Mouse (Mus musculus) v-Abl transformed pro-B cells (cell line): ENCODE measurements around the gene Mid1.

Experiments
- in situ Hi-C, 2 experiments: fragments of 400-800 bp; cut with MboI; formaldehyde crosslinking; loops; one replicate each; pipeline ENCODE4 v1.15.1; 2025; ENCODE audit not compliant: unreplicated experiment in 2 of 2

Mid1 gene

GRCm38 (mm10) chrX:169807744-169808143, 122.7 kb downstream of the Mid1 start:
- in situ Hi-C loops: no loop called here

GRCm38 (mm10) chrX:169811318-169811717, 126.3 kb downstream of the Mid1 start:
- in situ Hi-C loops: no loop called here

- in situ Hi-C loops: no loop called here
Measured at GRCm38 (mm10) chrX:169811783-169812182, 126.8 kb downstream of the Mid1 start.

DNA sequence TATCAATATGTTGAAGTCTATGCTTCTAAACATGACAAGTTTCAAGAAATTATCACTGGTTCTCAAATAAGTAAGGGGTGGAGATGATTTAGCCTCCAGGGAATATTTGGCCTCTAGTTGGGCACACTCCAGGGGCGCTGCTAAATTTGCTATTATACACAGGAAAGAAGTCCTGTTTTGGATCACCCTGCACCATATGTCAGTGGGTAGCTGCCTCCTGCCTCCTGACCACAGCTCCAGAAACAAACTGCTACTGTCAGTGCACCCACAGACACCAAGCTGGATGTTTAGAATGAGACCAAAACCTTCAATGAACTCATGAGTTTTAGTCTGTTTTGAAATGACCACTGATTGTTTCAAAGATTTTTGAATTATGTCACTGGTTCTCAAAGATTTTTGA, 128.7 kb downstream of the Mid1 start:
- in situ Hi-C loops: no loop called here

DNA sequence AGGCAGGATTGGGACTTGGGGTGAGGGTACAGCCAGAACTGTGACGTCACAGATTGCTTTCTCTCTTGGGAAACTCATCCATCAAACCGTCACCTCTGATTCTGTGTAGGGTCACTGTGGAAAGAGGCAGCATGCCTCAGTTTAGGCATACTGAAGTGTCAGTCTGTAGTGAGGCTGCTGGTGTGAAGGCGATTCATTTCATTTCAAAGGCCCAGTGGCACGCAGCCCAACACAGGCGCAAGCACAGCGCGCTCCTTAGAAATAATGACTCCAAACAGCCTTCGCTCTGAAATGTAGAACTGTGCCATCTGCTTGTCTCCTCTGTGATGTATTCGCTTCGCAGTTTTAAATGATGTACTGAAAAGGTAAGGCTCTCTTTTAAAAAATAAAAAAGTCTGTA, 141.9 kb downstream of the Mid1 start:
- in situ Hi-C loops: no loop called here

DNA sequence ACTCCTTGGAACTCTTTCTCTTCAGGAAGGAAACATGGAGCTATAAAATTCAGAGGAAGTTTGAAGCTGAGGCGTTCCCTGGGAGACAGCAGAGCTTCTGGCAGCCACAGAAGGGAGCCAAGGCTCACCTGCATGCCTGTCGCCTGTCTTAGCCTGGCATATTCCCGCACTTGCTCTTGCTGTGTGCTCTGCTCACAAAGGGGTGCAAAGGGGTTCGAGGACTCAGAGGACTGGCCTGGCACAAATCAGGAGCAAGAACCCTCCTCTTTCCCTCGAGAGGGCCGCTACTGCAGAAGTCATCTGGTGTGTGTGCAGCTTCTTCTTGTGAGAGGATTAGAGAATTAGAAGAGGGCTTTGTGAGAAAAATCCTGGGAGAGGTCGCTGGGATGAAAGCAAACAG, 142.7 kb downstream of the Mid1 start:
- in situ Hi-C loops: no loop called here

- in situ Hi-C loops: no loop called here
Measured at GRCm38 (mm10) chrX:169828136-169828535, 143.1 kb downstream of the Mid1 start.

- in situ Hi-C loops: no loop called here
Measured at GRCm38 (mm10) chrX:169830052-169830451, 145.1 kb downstream of the Mid1 start.

- in situ Hi-C loops: no loop called here
Measured at GRCm38 (mm10) chrX:169837947-169838649, 153.1 kb downstream of the Mid1 start.

DNA sequence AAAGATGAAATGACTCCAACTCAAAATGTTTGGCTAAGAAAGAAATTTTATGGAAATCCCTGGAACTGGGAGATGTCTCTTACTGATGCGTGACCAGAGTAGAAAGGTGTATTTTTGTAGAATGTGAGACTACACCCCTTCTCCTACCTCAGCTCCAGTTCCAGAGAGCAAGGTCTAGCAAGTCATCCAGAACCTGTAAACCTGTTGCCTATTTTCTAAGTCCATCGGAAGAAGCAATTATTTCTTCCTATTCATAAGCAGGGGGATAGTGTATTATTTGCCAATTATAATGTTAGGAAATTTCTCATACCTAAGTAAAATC, 153.6 kb downstream of the Mid1 start:
- in situ Hi-C loops: no loop called here

DNA sequence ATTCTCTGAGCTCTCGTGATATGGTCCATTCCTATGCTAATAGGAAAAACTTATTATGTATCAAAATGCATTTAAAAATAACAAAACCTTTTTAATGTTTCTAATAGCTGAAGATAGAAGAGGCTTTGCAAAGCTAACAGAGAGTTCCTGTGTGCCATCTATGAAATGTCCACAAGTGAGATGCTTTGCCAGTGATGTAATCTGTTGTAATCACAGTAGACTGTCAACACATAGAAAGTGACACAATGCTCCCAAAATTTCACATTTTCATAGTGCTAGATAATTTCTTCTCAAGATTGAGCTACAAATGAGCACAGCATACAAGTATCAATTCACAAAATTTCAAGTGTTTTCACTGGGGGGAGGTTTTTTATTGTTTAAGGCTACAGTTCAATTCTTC, 158.3 kb downstream of the Mid1 start:
- in situ Hi-C loops: no loop called here

DNA sequence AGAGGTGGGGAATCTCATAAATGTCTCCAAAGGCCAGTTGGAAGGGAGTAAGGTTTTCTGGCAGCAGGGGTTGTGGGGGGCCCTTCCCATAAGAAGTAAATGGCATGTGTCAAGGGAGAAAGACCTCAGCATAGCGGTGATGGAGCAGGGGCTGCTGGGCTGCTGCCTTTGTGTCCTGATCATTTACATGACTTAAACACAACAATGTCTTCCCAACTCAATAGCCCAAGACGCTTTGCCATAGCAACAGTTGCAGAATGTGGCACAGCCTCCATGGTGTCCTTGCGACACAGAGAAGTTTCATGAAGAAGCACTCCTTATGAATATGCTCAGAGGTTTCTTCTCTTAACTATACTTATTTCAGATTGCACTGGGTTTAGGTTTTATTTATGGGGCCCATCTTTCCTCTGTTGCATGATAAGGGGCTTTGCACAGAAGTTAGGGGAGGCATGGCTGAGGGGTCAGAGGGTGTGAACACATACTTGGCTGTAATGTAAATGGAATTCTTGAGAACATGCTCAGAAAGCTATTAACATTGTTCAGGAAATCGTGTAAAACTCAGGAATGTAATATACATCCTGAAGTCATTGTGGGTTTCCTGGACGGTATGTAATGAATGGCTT, 159.3 kb downstream of the Mid1 start:
- in situ Hi-C loops: no loop called here

- in situ Hi-C loops: no loop called here
Measured at GRCm38 (mm10) chrX:169846187-169846586, 161.2 kb downstream of the Mid1 start.

GRCm38 (mm10) chrX:169861194-169861720, 176.3 kb downstream of the Mid1 start:
- in situ Hi-C loops: no loop called here

DNA sequence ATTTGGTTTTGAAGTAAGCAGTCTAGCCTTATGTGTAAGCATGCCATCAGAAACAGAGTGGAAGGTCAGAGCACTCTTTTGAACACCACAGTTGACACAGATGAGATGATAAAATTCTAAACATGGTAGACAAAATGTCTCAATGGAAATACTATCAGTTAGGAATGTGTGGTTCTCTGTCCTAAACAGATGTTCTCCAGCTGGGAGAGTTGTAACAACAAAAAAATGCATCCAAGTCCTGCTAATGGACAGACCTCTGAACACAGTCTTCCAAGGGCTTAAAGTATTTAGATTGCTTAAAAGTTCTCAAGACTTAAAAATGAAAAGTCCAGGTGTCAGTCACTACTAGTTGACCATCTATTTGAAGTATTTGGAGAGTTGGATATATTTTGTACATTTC, 177.4 kb downstream of the Mid1 start:
- in situ Hi-C loops: no loop called here

DNA sequence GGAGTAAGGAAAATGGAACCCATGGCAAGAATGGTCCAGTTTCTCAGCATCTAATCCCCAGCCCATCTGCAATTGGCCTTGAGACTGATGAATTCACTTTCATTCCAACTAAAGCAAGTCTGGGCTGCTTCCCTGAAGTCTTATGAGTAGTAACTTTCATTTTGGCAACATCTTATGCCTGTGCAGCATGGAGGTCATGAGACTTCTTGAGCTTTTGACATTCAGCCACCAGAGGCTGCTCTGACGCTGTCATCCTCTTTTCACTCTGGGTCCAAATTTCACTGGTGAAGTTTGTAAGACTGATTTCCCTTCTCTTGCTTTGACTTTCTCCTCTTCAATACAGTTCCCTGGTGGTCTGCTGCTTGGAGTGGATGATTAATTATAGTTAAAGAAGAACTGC, 177.8 kb downstream of the Mid1 start:
- in situ Hi-C loops: no loop called here

GRCm38 (mm10) chrX:169863841-169864240, 178.8 kb downstream of the Mid1 start:
- in situ Hi-C loops: no loop called here

DNA sequence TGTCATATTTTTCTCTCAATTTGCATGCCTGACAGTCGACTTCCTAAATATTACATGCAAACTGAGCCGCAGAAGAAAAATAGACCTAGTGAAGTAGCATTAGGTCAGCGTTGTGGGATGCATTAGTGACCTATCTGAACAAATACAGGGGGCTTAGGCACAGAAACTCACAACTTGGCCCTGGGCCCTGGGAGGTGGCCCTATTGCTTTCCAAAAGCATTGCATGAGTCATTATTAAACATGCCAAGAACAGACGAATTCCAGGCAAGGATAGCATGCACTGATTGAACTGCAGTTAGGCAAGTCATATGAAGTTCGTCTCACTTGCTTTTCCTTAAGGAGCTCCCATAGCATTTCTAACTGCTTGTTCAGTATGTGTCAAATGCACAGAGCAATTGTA, 183.2 kb downstream of the Mid1 start:
- in situ Hi-C loops: no loop called here

- in situ Hi-C loops: no loop called here
Measured at GRCm38 (mm10) chrX:169874475-169874874, 189.5 kb downstream of the Mid1 start.

DNA sequence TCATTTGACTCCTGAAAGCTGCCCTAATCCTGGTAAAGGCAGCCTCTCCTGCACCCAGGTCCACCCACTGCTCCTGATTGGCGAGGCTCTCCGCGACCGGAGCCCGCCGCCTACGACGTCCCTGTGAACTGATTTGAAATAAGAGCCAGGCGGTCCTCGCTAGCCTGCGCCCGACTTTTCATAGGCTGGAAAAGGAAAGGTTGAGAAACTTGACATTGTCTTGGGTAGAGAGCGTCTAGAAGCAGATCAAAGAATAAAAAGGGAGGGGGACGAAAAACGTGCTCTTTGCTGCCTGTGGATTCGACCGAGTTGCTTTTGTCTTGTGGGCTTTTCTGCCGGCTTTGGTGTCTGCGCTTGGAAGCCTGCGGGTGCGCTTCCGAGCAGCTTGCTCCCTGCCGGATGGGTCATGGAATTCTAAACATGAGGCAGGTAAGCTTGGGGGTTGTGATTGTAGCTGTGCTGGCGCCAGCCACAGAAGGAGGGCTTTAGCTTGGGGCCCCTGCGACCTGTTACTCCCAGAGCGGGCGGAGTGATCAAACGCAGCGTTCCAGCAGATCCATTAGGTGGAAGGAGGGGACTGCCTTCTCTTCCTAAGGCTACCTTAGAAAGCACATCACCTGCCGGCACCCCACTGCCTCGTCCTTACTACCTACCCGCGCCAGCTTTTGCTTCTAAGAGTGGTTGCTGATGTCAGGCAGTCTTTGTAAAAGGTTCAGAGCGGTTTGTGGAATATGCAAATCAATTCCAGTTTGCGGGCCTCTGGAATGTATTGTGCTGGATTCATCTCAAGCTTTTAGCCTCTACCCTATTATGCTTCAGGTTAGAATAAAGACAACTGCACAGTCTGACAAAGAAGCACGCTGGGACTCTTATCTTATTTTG, 194.7 kb downstream of the Mid1 start:
- in situ Hi-C loops: no loop called here

- in situ Hi-C loops: no loop called here
Measured at GRCm38 (mm10) chrX:169880363-169880711, 195.3 kb downstream of the Mid1 start.

DNA sequence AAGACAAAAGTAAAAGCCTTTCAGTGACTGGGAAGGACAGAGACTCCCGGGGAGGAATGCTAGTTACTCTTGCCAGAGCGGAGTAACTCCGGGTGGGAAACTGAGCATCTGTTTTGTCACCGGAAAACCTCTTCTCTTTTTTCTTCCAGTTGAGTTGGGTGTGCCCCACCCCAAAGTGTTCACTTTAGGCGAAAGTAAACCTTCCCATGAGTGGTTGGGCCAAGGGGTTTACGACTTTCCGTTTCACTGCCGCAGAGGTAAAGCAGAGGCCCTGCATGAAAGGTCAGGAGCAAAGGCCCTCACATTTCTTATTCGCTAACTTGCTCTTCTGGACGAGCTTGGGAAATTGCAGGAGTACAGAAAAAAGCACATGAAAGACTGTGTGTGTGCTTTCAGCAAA, 195.8 kb downstream of the Mid1 start:
- in situ Hi-C loops: no loop called here
